Mouse (Mus musculus) left cerebral cortex, adult 6 months (tissue): ENCODE results near the gene Ctnna3. TPM values are rescaled to one million over a fixed set of nuclear protein-coding genes. Genes with fewer than 3 reads are reported as not detected.

Experiments used
- long read RNA-seq, 2 experiments: library from polyadenylated mRNA; unstranded; transcript quantifications; one replicate each; pipeline ENCODE4 v2.0.0; 2019 to 2020
- polyA plus RNA-seq: library from polyadenylated mRNA; unstranded; fragments of <200 nt; fragmentation: Nextera tagmentation; gene quantifications from 2 replicates; pipeline ENCODE4 v1.2.3, GENCODE M21; 2021

The Ctnna3 gene
- polyA plus RNA-seq, result 0.80 and 1.0 TPM in 2 replicates
- long read RNA-seq, experiment 1, partial matches to known transcripts, result 1 of 9 reads
- long read RNA-seq, experiment 1, other reads (novel, unspliced or antisense), result 8 of 9 reads
- long read RNA-seq, experiment 2, partial matches to known transcripts, result 0 of 4 reads
- long read RNA-seq, experiment 2, other reads (novel, unspliced or antisense), result 4 of 4 reads

DNA sequence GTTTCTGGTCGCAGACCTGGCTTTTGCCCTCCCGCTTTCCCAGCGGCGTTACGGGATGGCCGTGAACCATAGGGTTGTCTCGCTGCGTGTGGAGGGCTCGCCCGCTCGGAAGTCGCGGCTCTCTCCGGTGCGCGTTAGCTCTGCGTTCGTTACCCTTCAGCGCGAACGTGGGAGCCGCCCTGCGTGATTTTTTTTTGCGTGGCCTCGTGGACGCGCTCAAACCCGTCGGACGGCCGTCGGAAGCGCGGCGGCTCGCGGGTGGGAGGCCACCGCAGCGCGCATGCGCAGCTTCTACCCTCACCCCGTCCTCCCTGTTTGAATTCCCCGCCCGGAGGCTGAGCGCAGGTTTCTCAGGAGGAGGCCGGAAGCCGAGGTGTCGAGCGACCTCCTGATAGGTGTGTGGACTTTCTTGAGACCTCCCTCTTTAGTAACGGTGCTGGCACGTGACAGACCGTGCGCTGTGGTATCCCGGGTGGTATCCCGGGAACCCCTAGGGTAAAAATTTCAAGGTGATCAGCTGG, at the start of gene Ctnna3:
TSS of gene Ctnna3 (plus strand) at position 314 of the 521 bp plus-strand sequence.

DNA sequence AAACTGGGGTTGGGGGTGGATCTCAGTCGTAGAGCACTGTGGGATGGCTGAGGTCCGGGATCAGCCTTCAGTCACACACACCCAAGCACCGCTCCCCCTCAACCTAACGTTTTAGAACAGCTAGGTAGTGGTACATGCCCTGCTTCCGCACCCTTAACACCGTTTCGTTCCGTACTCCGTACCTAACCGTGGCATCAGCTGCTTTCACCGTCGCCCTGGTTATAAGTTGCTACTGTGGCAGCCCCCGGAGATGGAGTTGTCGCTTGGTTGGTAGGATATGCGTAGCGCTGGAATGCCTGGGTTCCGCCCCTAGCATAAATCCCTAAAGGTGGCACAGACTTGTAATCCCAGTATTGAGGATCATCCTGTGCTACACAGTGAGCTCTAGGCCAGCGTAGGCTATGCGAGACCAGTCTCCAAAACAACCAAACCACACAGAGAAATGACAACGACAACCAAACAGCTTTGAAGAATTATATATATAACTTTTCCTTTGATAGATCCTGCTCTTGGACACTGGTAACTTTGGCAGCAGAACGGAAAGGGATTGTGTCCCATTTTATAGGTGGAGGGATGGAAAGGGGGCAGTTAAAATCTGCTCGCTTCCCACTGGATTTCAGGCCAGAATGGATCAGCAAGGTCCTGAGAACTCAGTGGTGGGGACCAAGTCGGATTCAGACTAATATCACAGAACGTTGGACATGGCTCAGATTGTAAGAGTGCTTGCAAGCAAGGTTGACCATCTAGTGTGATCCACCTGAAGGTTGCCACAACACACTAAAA, 48.2 kb upstream of the Ctnna3 start, which contains the start of gene Sirt1:
TSS of gene Sirt1 (minus strand) at position 207 of the 783 bp plus-strand sequence.

DNA sequence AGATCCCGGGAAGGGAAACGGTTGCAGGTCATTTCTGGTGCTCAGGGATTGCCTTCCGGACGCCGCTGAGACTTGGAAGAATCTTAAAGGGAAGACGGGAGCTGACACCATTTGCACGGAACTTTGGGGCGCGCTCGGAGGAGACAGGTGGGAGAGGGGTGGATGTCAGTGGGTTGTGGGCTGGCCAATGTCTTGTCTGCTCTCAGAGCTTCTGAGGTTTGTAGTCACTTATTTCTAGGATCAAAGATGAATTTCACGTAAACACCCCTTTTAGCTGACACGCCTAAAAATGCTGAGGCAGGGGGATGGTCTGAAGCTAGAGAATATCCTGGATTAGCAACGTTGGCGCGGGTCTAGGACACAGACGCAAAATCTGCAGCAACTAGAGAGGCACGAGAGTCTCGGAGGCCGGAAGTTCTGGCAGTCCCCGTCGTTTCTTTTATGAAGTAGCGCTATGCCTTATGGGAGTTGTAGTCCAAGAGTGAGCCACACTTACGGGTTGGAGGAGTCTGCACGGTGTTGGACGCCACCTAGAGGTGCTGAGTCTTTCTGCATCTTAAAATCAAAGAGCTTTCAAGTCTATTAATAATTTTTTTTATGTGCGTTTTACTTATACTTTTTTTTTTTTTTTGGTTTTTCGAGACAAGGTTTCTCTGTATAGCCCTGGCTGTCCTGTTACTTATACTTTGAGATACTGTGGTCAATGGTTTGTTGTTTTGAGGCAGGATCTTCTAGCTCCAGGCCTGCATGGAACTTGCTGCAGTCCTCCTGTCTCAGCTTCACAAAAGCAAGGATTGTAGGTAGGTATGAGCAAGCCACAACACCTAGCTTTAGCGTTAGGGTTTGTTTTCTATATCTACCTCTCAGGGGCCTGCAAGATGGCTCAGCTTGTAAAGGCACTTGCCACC, 47.3 kb upstream of the Ctnna3 start, which contains the start of gene Dnajc12:
TSS of gene Dnajc12 (plus strand) at position 72 of the 908 bp plus-strand sequence.

DNA sequence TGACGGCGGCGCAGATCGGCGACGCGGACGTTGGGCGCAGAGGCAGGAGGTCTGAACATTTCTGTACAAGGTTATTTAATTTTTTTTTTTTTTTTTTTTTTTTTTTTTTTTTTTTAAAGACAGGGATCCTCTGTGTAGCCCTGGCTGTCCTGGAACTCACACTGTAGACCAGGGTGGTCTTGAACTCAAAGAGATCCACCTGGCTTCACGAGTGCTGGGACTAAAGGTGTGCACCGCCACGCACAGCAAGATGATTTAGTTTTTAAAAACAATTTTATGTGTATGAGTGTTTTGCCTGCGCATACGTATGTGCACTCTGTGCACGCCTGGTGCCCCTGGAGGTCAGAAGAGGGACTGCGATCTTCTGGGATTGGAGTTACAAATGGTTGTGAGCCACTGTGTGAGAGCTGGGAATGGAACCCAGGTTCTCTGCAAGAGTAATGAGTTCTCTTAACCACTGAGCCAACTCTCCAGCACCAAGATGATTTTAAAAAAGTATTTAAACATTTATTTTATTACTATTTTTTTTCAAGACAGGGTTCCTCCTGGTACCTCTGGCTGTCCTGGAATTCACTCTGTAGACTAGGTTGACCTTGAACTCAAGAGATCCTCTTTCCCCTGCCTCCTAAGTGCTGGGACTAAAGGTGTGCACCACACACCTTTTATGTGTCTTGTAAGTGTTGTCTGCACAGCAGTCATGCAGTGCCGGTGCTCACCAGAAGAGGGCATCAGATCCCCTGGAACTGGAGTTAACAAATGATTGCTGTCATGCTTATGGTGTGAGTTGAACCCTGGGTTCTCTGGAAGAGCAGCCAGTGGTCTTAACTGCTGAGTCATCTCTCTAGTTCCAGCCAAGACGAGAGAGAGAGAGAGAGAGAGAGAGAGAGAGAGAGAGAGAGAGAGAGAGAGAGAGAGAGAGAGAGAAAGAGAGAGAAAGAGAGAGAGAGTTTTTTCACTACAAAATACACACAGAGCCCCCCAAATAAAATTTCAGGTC, 7.9 kb upstream of the Ctnna3 start, which contains the start of gene Gm7075:
TSS of gene Gm7075 (minus strand) at position 51 of the 997 bp plus-strand sequence.

DNA sequence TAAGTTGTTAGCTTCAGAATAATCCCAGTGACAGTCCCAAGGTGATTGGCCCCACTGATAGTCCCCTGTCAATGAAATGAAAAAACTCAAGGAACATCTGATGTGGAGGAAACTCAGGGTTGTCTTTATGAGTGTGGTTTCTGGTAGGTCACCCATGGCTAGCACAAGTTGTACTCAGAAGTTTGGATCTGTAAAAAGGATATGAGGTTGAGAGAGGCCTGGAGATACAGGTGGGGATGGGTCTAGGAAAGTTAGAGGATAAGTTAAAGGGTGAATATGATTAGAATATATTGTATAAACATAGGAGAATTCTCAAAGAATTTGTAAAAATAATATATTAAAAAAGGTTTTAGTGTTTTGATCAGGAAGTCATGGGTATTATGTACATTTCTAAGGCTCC, 497.4 kb downstream of the Ctnna3 start, which contains the start of gene Gm10118:
TSS of gene Gm10118 (minus strand) at position 101 of the 400 bp plus-strand sequence.

DNA sequence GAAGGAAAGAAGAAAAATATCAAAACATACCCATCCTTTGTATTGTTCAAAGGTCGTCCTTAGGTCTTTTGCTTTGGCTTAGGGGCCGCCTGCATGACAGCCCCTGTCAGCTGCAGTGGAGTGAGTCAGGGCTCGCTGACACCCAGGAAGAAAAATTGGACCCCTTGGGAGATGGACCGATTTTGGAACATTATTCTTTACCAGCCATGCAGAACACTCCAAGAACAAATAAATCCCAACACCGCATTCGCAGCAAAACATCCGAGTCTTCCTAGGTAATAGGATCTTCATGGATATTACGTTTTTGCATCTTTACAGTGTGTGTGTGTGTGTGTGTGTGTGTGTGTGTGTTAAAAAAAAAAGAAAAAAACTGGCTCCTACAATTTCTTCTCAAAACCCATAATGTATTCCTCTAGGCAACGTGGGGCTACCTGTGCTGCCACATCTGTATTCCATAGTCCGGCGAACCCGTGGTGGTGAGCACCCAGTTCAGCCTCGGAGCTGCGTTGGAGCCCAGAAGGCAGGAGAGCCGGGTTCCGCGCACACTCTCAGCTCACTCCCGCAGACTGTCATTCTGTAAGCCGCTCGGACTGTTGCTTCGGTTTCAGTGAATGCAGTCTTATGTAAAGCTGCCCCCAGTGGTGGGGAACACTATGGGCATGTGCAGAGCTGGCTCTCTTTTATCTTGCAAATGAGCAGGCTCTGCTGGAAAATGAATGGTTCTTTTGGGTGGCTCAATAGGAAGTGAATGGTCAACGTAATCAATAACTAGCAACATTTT, 660.0 kb downstream of the Ctnna3 start, which contains the start of gene Lrrtm3:
TSS of gene Lrrtm3 (minus strand) at position 598 of the 781 bp plus-strand sequence.

Other genes with a start within 250 kb of the Ctnna3 start
- gene Mypn, start 226.1 kb upstream of the Ctnna3 start, polyA plus RNA-seq, result 0.60 and 0.73 TPM in 2 replicates
- 8.6 and 10.8 TPM in 2 replicates for gene Herc4, start 186.3 kb upstream of the Ctnna3 start, polyA plus RNA-seq
- 1.0 and 2.1 TPM in 2 replicates for gene Sirt1, start 48.4 kb upstream of the Ctnna3 start, polyA plus RNA-seq
- gene Dnajc12, start 47.7 kb upstream of the Ctnna3 start, polyA plus RNA-seq, result 18.6 and 19.1 TPM in 2 replicates
- not detected in 2 replicates for gene Gm7075, start 8.3 kb upstream of the Ctnna3 start, polyA plus RNA-seq